Mouse (Mus musculus) embryonic facial prominence, embryonic 14.5 days (tissue): Measurements from ENCODE around the gene Ccdc6. TPM values are rescaled to one million over a fixed set of nuclear protein-coding genes. Genes with fewer than 3 reads are reported as not detected.

ENCODE experiments used
- ATAC-seq: fragments of 200-750 bp; cut with Nextera tagmentation; 2 replicates; pipeline ENCODE4 v1.8.0; 2017; ENCODE audit warnings: low read depth, moderate number of reproducible peaks, moderate TSS enrichment
- DNase-seq: peaks from one replicate; pipeline ENCODE4 v3.0.0-alpha.2; 2015; ENCODE audit warnings: low spot score
- H3K27ac ChIP-seq: fragments of 300-500 bp; sonication (generic); replicated peaks from 2 replicates; pipeline ENCODE4 v1.5.1; 2014; ENCODE audit warnings: low read depth, mild to moderate bottlenecking, low read length, moderate library complexity
- H3K27me3 ChIP-seq: fragments of 300-500 bp; sonication (generic); replicated peaks from 2 replicates; pipeline ENCODE4 v1.6.1; 2014; ENCODE audit warnings: low read length; ENCODE audit not compliant: control insufficient read depth, insufficient read depth
- H3K36me3 ChIP-seq: fragments of 300-500 bp; sonication (generic); 2 replicates; pipeline ENCODE4 v1.6.1; 2014; ENCODE audit warnings: low read length, mixed read lengths; ENCODE audit not compliant: control insufficient read depth, insufficient read depth
- H3K4me1 ChIP-seq: fragments of 300-500 bp; sonication (generic); 2 replicates; pipeline ENCODE4 v1.6.1; 2014; ENCODE audit warnings: antibody characterized with exemption, low read length; ENCODE audit not compliant: control insufficient read depth, insufficient read depth
- H3K4me2 ChIP-seq: fragments of 300-500 bp; sonication (generic); 2 replicates; pipeline ENCODE4 v1.6.1; 2014; ENCODE audit warnings: low read depth, mild to moderate bottlenecking, low read length, moderate library complexity, mixed read lengths
- H3K4me3 ChIP-seq: fragments of 300-500 bp; sonication (generic); 2 replicates; pipeline ENCODE4 v1.5.1; 2014; ENCODE audit warnings: low read depth, mild to moderate bottlenecking, low read length
- H3K9ac ChIP-seq: fragments of 300-500 bp; sonication (generic); 2 replicates; pipeline ENCODE4 v1.6.1; 2014; ENCODE audit warnings: low read depth, mild to moderate bottlenecking, low read length, moderate library complexity, mixed read lengths
- H3K9me3 ChIP-seq: fragments of 300-500 bp; sonication (generic); 2 replicates; pipeline ENCODE4 v1.6.1; 2016; ENCODE audit warnings: low read length; ENCODE audit not compliant: control insufficient read depth
- WGBS: fragments of 180-500 bp; shearing (Covaris S2); extraction: QIAGEN DNeasy Blood & Tissue Kit; methylation state at CpG from one replicate; pipeline ENCODE4 v1.1.7; 2014; 5-methylcytosine and 5-hydroxymethylcytosine counted together
- polyA plus RNA-seq: library from polyadenylated mRNA; unstranded; fragments of >200 nt; fragmentation: Nextera tagmentation; extraction: Ambion mirVana; gene quantifications from 2 replicates; pipeline ENCODE4 v1.2.1, GENCODE M21; 2014

The Ccdc6 gene
- polyA plus RNA-seq, 1 experiment from 2014 or later = 19.7 TPM

GRCm38 (mm10) chr10:70160811-70161210 is 63.9 kb downstream of the Ccdc6 start:
- Histone ChIP-seq H3K9ac (no peak overlapping the region), H3K4me1 (no peaks in the 10 kb centered on the region), H3K4me2 (no peak overlapping the region), H3K36me3 (peaks cover 21% of the 10 kb centered on the region), H3K27ac (no peak overlapping the region), H3K4me3 (no peak overlapping the region), H3K9me3 (no peaks in the 10 kb centered on the region), H3K27me3 (no peaks in the 10 kb centered on the region)
- ATAC-seq (no peak), DNase-seq (no peak)
- 94% methylated on average over 12 of the region's 12 CpGs for WGBS

GRCm38 (mm10) chr10:70161504-70161903 is 64.6 kb downstream of the Ccdc6 start:
- 86% methylated on average over 14 of the region's 14 CpGs for WGBS

GRCm38 (mm10) chr10:70163681-70164080 is 66.8 kb downstream of the Ccdc6 start:
- 42% methylated on average over 5 of the region's 5 CpGs for WGBS
- 0 out of 2 replicates have a peak overlapping the region, but pooled peaks have one; percentile 28 for H3K27ac ChIP-seq
- no peak overlapping the region for H3K4me3 ChIP-seq
- no peaks in the 10 kb centered on the region for H3K27me3 ChIP-seq
- peaks cover 27% of the 10 kb centered on the region for H3K36me3 ChIP-seq
- ATAC-seq (no peak), DNase-seq (no peak)
- H3K4me1 ChIP-seq = no peaks in the 10 kb centered on the region
- no peak overlapping the region for H3K4me2 ChIP-seq
- no peak overlapping the region for H3K9ac ChIP-seq
- H3K9me3 ChIP-seq = no peaks in the 10 kb centered on the region

More at GRCm38 (mm10) chr10:70161504-70161903, 64.6 kb downstream of the Ccdc6 start:
- Histone ChIP-seq H3K36me3 (peaks cover 18% of the 10 kb centered on the region), H3K4me1 (no peaks in the 10 kb centered on the region), H3K4me3 (no peak overlapping the region), H3K27me3 (no peaks in the 10 kb centered on the region), H3K9ac (no peak overlapping the region), H3K9me3 (no peaks in the 10 kb centered on the region), H3K4me2 (no peak overlapping the region), H3K27ac (no peak overlapping the region)
- ATAC-seq = no peak
- no peak for DNase-seq

GRCm38 (mm10) chr10:70165877-70166276 is 69.0 kb downstream of the Ccdc6 start:
- Histone ChIP-seq H3K27me3 (no peaks in the 10 kb centered on the region), H3K4me3 (no peak overlapping the region), H3K27ac (no peak overlapping the region), H3K4me1 (no peaks in the 10 kb centered on the region), H3K36me3 (peaks cover 39% of the 10 kb centered on the region), H3K4me2 (no peak overlapping the region), H3K9me3 (no peaks in the 10 kb centered on the region), H3K9ac (no peak overlapping the region)
- DNase-seq (no peak), ATAC-seq (no peak)
- 76% methylated on average over 6 of the region's 6 CpGs for WGBS

GRCm38 (mm10) chr10:70166427-70166826 is 69.5 kb downstream of the Ccdc6 start:
- Histone ChIP-seq H3K4me3 (no peak overlapping the region), H3K27ac (no peak overlapping the region), H3K4me2 (no peak overlapping the region), H3K36me3 (peaks cover 45% of the 10 kb centered on the region), H3K27me3 (no peaks in the 10 kb centered on the region), H3K4me1 (no peaks in the 10 kb centered on the region), H3K9ac (no peak overlapping the region), H3K9me3 (no peaks in the 10 kb centered on the region)
- 94% methylated on average over 5 of the region's 5 CpGs for WGBS
- no peak for DNase-seq
- ATAC-seq = no peak

- H3K27ac ChIP-seq = no peak overlapping the region
- no peak overlapping the region for H3K9ac ChIP-seq
- no peak overlapping the region for H3K4me2 ChIP-seq
- DNase-seq = no peak
- H3K9me3 ChIP-seq = no peaks in the 10 kb centered on the region
- no peak overlapping the region for H3K4me3 ChIP-seq
- H3K4me1 ChIP-seq = no peaks in the 10 kb centered on the region
- 65% methylated on average over 11 of the region's 11 CpGs for WGBS
- peaks cover 49% of the 10 kb centered on the region for H3K36me3 ChIP-seq
- H3K27me3 ChIP-seq = no peaks in the 10 kb centered on the region
- ATAC-seq = no peak
These were observed 70.7 kb downstream of the Ccdc6 start for GRCm38 (mm10) chr10:70167625-70168024.

- H3K9me3 ChIP-seq = no peaks in the 10 kb centered on the region
- H3K4me3 ChIP-seq = no peak overlapping the region
- DNase-seq (no peak), ATAC-seq (no peak)
- no peak overlapping the region for H3K27ac ChIP-seq
- no peak overlapping the region for H3K4me2 ChIP-seq
- no peaks in the 10 kb centered on the region for H3K4me1 ChIP-seq
- no peak overlapping the region for H3K9ac ChIP-seq
- no peaks in the 10 kb centered on the region for H3K27me3 ChIP-seq
- peaks cover 49% of the 10 kb centered on the region for H3K36me3 ChIP-seq
- WGBS = 54% methylated on average over 13 of the region's 13 CpGs
These were observed 71.5 kb downstream of the Ccdc6 start for GRCm38 (mm10) chr10:70168396-70168795.

GRCm38 (mm10) chr10:70169044-70169443 is 72.1 kb downstream of the Ccdc6 start:
- DNase-seq (peak; percentile 52), ATAC-seq (peak; percentile 54; the same call in 1 of the 2 replicates)
- Histone ChIP-seq H3K9ac (no peak overlapping the region), H3K27me3 (no peaks in the 10 kb centered on the region), H3K36me3 (peaks cover 49% of the 10 kb centered on the region), H3K4me2 (no peak overlapping the region), H3K4me1 (no peaks in the 10 kb centered on the region), H3K9me3 (no peaks in the 10 kb centered on the region), H3K4me3 (no peak overlapping the region), H3K27ac (no peak overlapping the region)
- 62% methylated on average over 18 of the region's 18 CpGs for WGBS

- 56% methylated on average over 3 of the region's 3 CpGs for WGBS
- H3K4me2 ChIP-seq = no peak overlapping the region
- no peaks in the 10 kb centered on the region for H3K27me3 ChIP-seq
- DNase-seq (no peak), ATAC-seq (peak; percentile 64)
- H3K9ac ChIP-seq = no peak overlapping the region
- peaks cover 61% of the 10 kb centered on the region for H3K36me3 ChIP-seq
- no peak overlapping the region for H3K27ac ChIP-seq
- no peaks in the 10 kb centered on the region for H3K4me1 ChIP-seq
- no peak overlapping the region for H3K4me3 ChIP-seq
- H3K9me3 ChIP-seq = no peaks in the 10 kb centered on the region
These were observed 76.4 kb downstream of the Ccdc6 start for GRCm38 (mm10) chr10:70173314-70173713.
